Mouse (Mus musculus) intestine, embryonic 14.5 days (tissue): Measurements from ENCODE around the gene Nlrp10. TPM values are rescaled to one million over a fixed set of nuclear protein-coding genes. Genes with fewer than 3 reads are reported as not detected.

Experiments used
- ATAC-seq: fragments of 200-750 bp; cut with Nextera tagmentation; replicated peaks from 2 replicates; pipeline ENCODE4 v1.8.0; 2017; ENCODE audit warnings: low read depth, moderate number of reproducible peaks, moderate TSS enrichment, moderate library complexity; ENCODE audit not compliant: low FRiP score, low TSS enrichment
- DNase-seq: peaks from one replicate; pipeline ENCODE4 v3.0.0-alpha.2; 2018; ENCODE audit warnings: low spot score
- H3K27ac ChIP-seq: fragments of 300-500 bp; sonication (generic); 2 replicates; pipeline ENCODE4 v1.5.1; 2014; ENCODE audit warnings: low read depth, mild to moderate bottlenecking, control low read depth
- H3K27me3 ChIP-seq: fragments of 300-500 bp; sonication (generic); replicated peaks from 2 replicates; pipeline ENCODE4 v1.6.1; 2014; ENCODE audit warnings: low read length, control low read depth; ENCODE audit not compliant: control insufficient read depth, insufficient read depth
- H3K36me3 ChIP-seq: fragments of 300-500 bp; sonication (generic); 2 replicates; pipeline ENCODE4 v1.6.1; 2014; ENCODE audit warnings: low read length, control low read depth; ENCODE audit not compliant: control insufficient read depth, insufficient read depth
- H3K4me1 ChIP-seq: fragments of 300-500 bp; sonication (generic); replicated peaks from 2 replicates; pipeline ENCODE4 v1.6.1; 2014; ENCODE audit warnings: low read length, control low read depth, mixed read lengths; ENCODE audit not compliant: control insufficient read depth, insufficient read depth
- H3K4me2 ChIP-seq: fragments of 300-500 bp; sonication (generic); 2 replicates; pipeline ENCODE4 v1.6.1; 2014; ENCODE audit warnings: low read length
- H3K4me3 ChIP-seq: fragments of 300-500 bp; sonication (generic); 2 replicates; pipeline ENCODE4 v1.5.1; 2014; ENCODE audit warnings: low read depth, low read length, control low read depth, mixed read lengths
- H3K9ac ChIP-seq: fragments of 300-500 bp; sonication (generic); 2 replicates; pipeline ENCODE4 v1.6.1; 2014; ENCODE audit warnings: mild to moderate bottlenecking, low read length
- H3K9me3 ChIP-seq: fragments of 300-500 bp; sonication (generic); 2 replicates; pipeline ENCODE4 v1.6.1; 2016; ENCODE audit warnings: low read length, control low read depth; ENCODE audit not compliant: control insufficient read depth
- WGBS: fragments of 180-500 bp; shearing (Covaris S2); extraction: QIAGEN DNeasy Blood & Tissue Kit; methylation state at CpG from one replicate; pipeline ENCODE4 v1.1.7; 2014; 5-methylcytosine and 5-hydroxymethylcytosine counted together
- polyA plus RNA-seq: library from polyadenylated mRNA; unstranded; fragments of >200 nt; fragmentation: Nextera tagmentation; extraction: Ambion mirVana; gene quantifications from 2 replicates; pipeline ENCODE4 v1.2.1, GENCODE M21; 2014

Nlrp10 gene
- polyA plus RNA-seq, 1 experiment from 2014 or later: not detected

GRCm38 (mm10) chr7:108934836-108935235, 4.9 kb upstream of the Nlrp10 start:
- Histone ChIP-seq H3K9ac (peak overlapping the region; percentile 92), H3K9me3 (no peaks in the 10 kb centered on the region), H3K27ac (peak overlapping the region; percentile 73; the same call in 1 of the 2 replicates), H3K36me3 (peaks cover 33% of the 10 kb centered on the region), H3K4me2 (peak overlapping the region; percentile 96), H3K4me3 (peak overlapping the region; percentile 98), H3K27me3 (no peaks in the 10 kb centered on the region), H3K4me1 (peaks cover 12% of the 10 kb centered on the region)
- DNase-seq (no peak), ATAC-seq (no peak)
- 4% methylated on average over 8 of the region's 8 CpGs for WGBS

- H3K9ac ChIP-seq: peak within 1 kb of the TSS; percentile 92
- peak; percentile 99 for ATAC-seq
- peak within 1 kb of the TSS; percentile 96 for H3K4me2 ChIP-seq
- H3K4me3 ChIP-seq: peak within 1 kb of the TSS; percentile 98
- H3K36me3 ChIP-seq: peaks cover 26% of the 10 kb centered on the region
- peak within 1 kb of the TSS; percentile 73; the same call in 1 of the 2 replicates for H3K27ac ChIP-seq
- 2% methylated on average over 50 of the region's 50 CpGs for WGBS
- H3K9me3 ChIP-seq: no peaks in the 10 kb centered on the region
- peak; percentile 96 for DNase-seq
- no peaks in the 10 kb centered on the region for H3K27me3 ChIP-seq
- H3K4me1 ChIP-seq: peaks cover 12% of the 10 kb centered on the region
Observed at GRCm38 (mm10) chr7:108933794-108934731, 4.1 kb upstream of the Nlrp10 start, which contains the start of gene Eif3f. Gene Eif3f, plus strand, starts transcription at chr7:108934417.

GRCm38 (mm10) chr7:108928280-108929188, 1.4 kb downstream of the Nlrp10 start:
- H3K36me3 ChIP-seq: no peaks in the 10 kb centered on the region
- no peak overlapping the region for H3K27ac ChIP-seq
- H3K27me3 ChIP-seq: no peaks in the 10 kb centered on the region
- DNase-seq (peak; percentile 25), ATAC-seq (no peak)
- H3K4me3 ChIP-seq: no peak overlapping the region
- no peak overlapping the region for H3K9ac ChIP-seq
- H3K4me2 ChIP-seq: no peak overlapping the region
- H3K4me1 ChIP-seq: no peaks in the 10 kb centered on the region
- 81% methylated on average over 11 of the region's 11 CpGs for WGBS
- H3K9me3 ChIP-seq: no peaks in the 10 kb centered on the region

GRCm38 (mm10) chr7:108927043-108927442, 2.9 kb downstream of the Nlrp10 start:
- 71% methylated on average over 4 of the region's 4 CpGs for WGBS
- ATAC-seq (no peak), DNase-seq (no peak)
- Histone ChIP-seq H3K9ac (no peak overlapping the region), H3K27me3 (no peaks in the 10 kb centered on the region), H3K27ac (no peak overlapping the region), H3K36me3 (no peaks in the 10 kb centered on the region), H3K4me1 (no peaks in the 10 kb centered on the region), H3K9me3 (no peaks in the 10 kb centered on the region), H3K4me3 (no peak overlapping the region), H3K4me2 (no peak overlapping the region)

GRCm38 (mm10) chr7:108903969-108904368, 26.0 kb downstream of the Nlrp10 start:
- WGBS: 82% methylated on average over 2 of the region's 2 CpGs
- no peaks in the 10 kb centered on the region for H3K36me3 ChIP-seq
- no peak overlapping the region for H3K27ac ChIP-seq

GRCm38 (mm10) chr7:108894320-108894719, 35.7 kb downstream of the Nlrp10 start, which contains the start of gene Olfr519:
Gene Olfr519, minus strand, starts transcription at chr7:108894420.
- Histone ChIP-seq H3K4me3 (no peak within 1 kb of the TSS), H3K4me1 (no peaks in the 10 kb centered on the region), H3K4me2 (no peak within 1 kb of the TSS), H3K27ac (no peak within 1 kb of the TSS), H3K27me3 (no peaks in the 10 kb centered on the region), H3K9me3 (no peaks in the 10 kb centered on the region), H3K9ac (no peak within 1 kb of the TSS), H3K36me3 (no peaks in the 10 kb centered on the region)
- no peak for DNase-seq
- ATAC-seq: no peak
- 82% methylated on average over 5 of the region's 5 CpGs for whole genome bisulfite sequencing

More at GRCm38 (mm10) chr7:108903969-108904368, 26.0 kb downstream of the Nlrp10 start:
- Histone ChIP-seq H3K4me3 (no peak overlapping the region), H3K9ac (no peak overlapping the region), H3K9me3 (no peaks in the 10 kb centered on the region), H3K4me1 (no peaks in the 10 kb centered on the region), H3K4me2 (no peak overlapping the region), H3K27me3 (no peaks in the 10 kb centered on the region)
- DNase-seq (no peak), ATAC-seq (no peak)

GRCm38 (mm10) chr7:108884906-108885305, 45.1 kb downstream of the Nlrp10 start, which contains the start of gene Olfr518:
Gene Olfr518, minus strand, starts transcription at chr7:108885006.
- 75% methylated on average over 4 of the region's 4 CpGs for WGBS
- Histone ChIP-seq H3K27ac (no peak within 1 kb of the TSS), H3K9ac (no peak within 1 kb of the TSS), H3K27me3 (no peaks in the 10 kb centered on the region), H3K36me3 (no peaks in the 10 kb centered on the region), H3K4me1 (no peaks in the 10 kb centered on the region), H3K4me2 (no peak within 1 kb of the TSS), H3K9me3 (no peaks in the 10 kb centered on the region), H3K4me3 (no peak within 1 kb of the TSS)
- no peak for ATAC-seq
- DNase-seq: no peak

GRCm38 (mm10) chr7:108872279-108872678, 57.7 kb downstream of the Nlrp10 start, which contains the start of gene Olfr517:
Gene Olfr517, minus strand, starts transcription at chr7:108872379.
- H3K4me3 ChIP-seq: no peak within 1 kb of the TSS
- 65% methylated on average over 2 of the region's 2 CpGs for WGBS
- no peaks in the 10 kb centered on the region for H3K27me3 ChIP-seq

More at GRCm38 (mm10) chr7:108872279-108872678, 57.7 kb downstream of the Nlrp10 start, which contains the start of gene Olfr517:
- ATAC-seq: no peak
- Histone ChIP-seq H3K9ac (no peak within 1 kb of the TSS), H3K27ac (no peak within 1 kb of the TSS), H3K36me3 (no peaks in the 10 kb centered on the region), H3K4me2 (no peak within 1 kb of the TSS), H3K9me3 (no peaks in the 10 kb centered on the region), H3K4me1 (no peaks in the 10 kb centered on the region)
- DNase-seq: no peak
